Mouse (Mus musculus) embryonic facial prominence, embryonic 15.5 days (tissue): ENCODE measurements around the gene Noxo1. TPM values are rescaled to one million over a fixed set of nuclear protein-coding genes. Genes with fewer than 3 reads are reported as not detected.

Source experiments
- ATAC-seq: fragments of 200-750 bp; cut with Nextera tagmentation; 2 replicates; pipeline ENCODE4 v1.8.0; 2017; ENCODE audit warnings: low read depth, moderate TSS enrichment; ENCODE audit not compliant: insufficient number of reproducible peaks, low FRiP score, low TSS enrichment
- H3K27ac ChIP-seq: fragments of 300-500 bp; sonication (generic); replicated peaks from 2 replicates; pipeline ENCODE4 v1.5.1; 2015; ENCODE audit warnings: mild to moderate bottlenecking, inconsistent platforms
- H3K27me3 ChIP-seq: fragments of 300-500 bp; sonication (generic); 2 replicates; pipeline ENCODE4 v1.6.1; 2015; ENCODE audit warnings: inconsistent platforms
- H3K36me3 ChIP-seq: fragments of 300-500 bp; sonication (generic); 2 replicates; pipeline ENCODE4 v1.6.1; 2015; ENCODE audit warnings: mild to moderate bottlenecking, inconsistent platforms
- H3K4me1 ChIP-seq: fragments of 300-500 bp; sonication (generic); 2 replicates; pipeline ENCODE4 v1.6.1; 2015; ENCODE audit warnings: inconsistent platforms
- H3K4me2 ChIP-seq: fragments of 300-500 bp; sonication (generic); replicated peaks from 2 replicates; pipeline ENCODE4 v1.6.1; 2015; ENCODE audit warnings: mild to moderate bottlenecking, inconsistent platforms
- H3K4me3 ChIP-seq: fragments of 300-500 bp; sonication (generic); replicated peaks from 2 replicates; pipeline ENCODE4 v1.5.1; 2015; ENCODE audit warnings: mild to moderate bottlenecking, inconsistent platforms
- H3K9ac ChIP-seq: fragments of 300-500 bp; sonication (generic); 2 replicates; pipeline ENCODE4 v1.6.1; 2015; ENCODE audit warnings: inconsistent platforms
- H3K9me3 ChIP-seq: fragments of 300-500 bp; sonication (generic); replicated peaks from 2 replicates; pipeline ENCODE4 v1.6.1; 2016; ENCODE audit warnings: inconsistent platforms
- WGBS: fragments of 180-500 bp; shearing (Covaris S2); methylation state at CpG from one replicate; pipeline ENCODE4 v1.1.7; 2015; 5-methylcytosine and 5-hydroxymethylcytosine counted together
- polyA plus RNA-seq: library from polyadenylated mRNA; unstranded; fragments of >200 nt; fragmentation: Nextera tagmentation; extraction: Ambion mirVana; gene quantifications from 2 replicates; pipeline ENCODE4 v1.2.1, GENCODE M21; 2015

Gene Noxo1
- polyA plus RNA-seq, 1 experiment from 2014 or later = 5.8 TPM

DNA sequence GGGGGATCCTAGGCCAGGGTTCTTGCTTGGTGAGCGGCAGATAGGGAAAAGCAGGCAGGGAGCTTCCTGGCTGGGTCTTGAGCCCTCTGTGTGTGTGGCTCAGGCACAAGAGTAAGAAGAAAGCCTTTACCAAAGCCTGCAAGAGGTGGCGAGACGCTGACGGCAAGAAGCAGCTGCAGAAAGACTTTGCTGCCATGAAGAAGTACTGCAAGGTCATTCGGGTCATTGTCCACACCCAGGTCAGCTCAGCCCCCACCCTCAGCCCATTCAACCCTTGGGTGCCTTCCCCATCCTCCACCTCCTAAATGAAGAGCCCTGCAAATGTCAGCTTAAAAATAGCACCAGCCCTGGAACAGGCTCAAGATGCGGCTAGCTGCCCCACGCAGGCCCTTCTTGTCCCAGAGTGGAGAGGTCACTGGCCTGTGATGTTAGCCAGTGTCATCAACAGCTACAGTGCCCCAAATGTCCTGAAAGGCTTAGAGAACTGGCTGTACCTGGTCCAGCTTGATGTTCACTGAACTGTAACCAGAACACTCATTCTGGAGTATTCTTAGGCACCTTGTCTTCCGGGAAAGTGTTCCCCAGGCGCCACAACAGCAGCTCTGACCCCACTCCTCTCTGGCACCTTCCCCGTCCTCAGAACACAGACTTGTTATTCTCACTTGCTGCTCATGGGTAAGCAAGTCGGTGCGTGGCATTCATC is 36.4 kb downstream of the Noxo1 start:
- no peak overlapping the region for H3K27ac ChIP-seq
- 81% methylated on average over 12 of the region's 12 CpGs for WGBS
- no peak overlapping the region for H3K9ac ChIP-seq
- 0 out of 2 replicates have a peak, but pooled peaks cover 4% of the 10 kb centered on the region for H3K27me3 ChIP-seq
- H3K36me3 ChIP-seq = no peaks in the 10 kb centered on the region
- peaks cover 10% of the 10 kb centered on the region for H3K4me1 ChIP-seq
- no peak overlapping the region for H3K4me2 ChIP-seq
- no peak overlapping the region for H3K4me3 ChIP-seq
- H3K9me3 ChIP-seq = no peaks in the 10 kb centered on the region
- no peak for ATAC-seq

DNA sequence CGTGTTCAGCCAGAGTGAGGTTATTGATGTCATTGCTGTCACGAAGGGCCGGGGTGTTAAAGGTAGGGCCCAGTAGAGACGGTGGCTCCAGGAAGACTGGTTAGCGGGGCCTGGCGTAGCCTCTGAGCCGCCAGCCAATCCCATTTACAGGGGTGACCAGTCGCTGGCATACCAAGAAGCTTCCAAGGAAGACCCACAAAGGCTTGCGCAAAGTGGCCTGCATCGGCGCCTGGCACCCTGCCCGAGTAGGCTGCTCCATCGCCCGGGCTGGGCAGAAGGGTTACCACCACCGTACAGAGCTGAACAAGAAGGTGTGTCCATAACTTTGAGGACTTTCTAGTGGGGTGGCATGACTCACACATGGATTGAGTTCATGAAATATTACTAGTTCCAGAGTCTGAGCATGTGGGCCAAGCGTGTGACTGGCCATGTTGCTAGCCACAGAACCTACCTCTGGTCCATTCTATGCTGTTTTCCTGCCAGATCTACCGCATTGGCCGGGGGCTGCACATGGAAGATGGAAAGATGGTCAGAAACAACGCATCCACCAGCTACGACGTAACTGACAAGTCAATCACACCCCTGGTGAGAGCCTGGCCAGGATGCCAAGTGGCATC is 37.5 kb downstream of the Noxo1 start:
- no peak overlapping the region for H3K9ac ChIP-seq
- H3K36me3 ChIP-seq = no peaks in the 10 kb centered on the region
- 87% methylated on average over 21 of the region's 21 CpGs for WGBS
- H3K27ac ChIP-seq = no peak overlapping the region
- H3K9me3 ChIP-seq = no peaks in the 10 kb centered on the region
- no peak for ATAC-seq
- no peak overlapping the region for H3K4me3 ChIP-seq
- H3K4me1 ChIP-seq = peaks cover 15% of the 10 kb centered on the region
- H3K4me2 ChIP-seq = no peak overlapping the region
- 0 out of 2 replicates have a peak, but pooled peaks cover 4% of the 10 kb centered on the region for H3K27me3 ChIP-seq

- no peak for ATAC-seq
- no peaks in the 10 kb centered on the region for H3K9me3 ChIP-seq
- H3K4me1 ChIP-seq = peaks cover 15% of the 10 kb centered on the region
- no peak overlapping the region for H3K9ac ChIP-seq
- 0 out of 2 replicates have a peak, but pooled peaks cover 4% of the 10 kb centered on the region for H3K27me3 ChIP-seq
- H3K36me3 ChIP-seq = 0 out of 2 replicates have a peak, but pooled peaks cover under 1% of the 10 kb centered on the region
- no peak overlapping the region for H3K4me2 ChIP-seq
- H3K27ac ChIP-seq = no peak overlapping the region
- WGBS = 83% methylated on average over 1 of the region's 1 CpGs
- no peak overlapping the region for H3K4me3 ChIP-seq
Measured at GRCm38 (mm10) chr17:24734513-24734912, 38.5 kb downstream of the Noxo1 start.

GRCm38 (mm10) chr17:24735446-24735845 is 39.4 kb downstream of the Noxo1 start:
- Histone ChIP-seq H3K36me3 (peaks cover 9% of the 10 kb centered on the region; the same call in 1 of the 2 replicates), H3K4me2 (peak overlapping the region; percentile 88; the same call in 1 of the 2 replicates), H3K4me3 (no peak overlapping the region), H3K4me1 (peaks cover 15% of the 10 kb centered on the region), H3K9me3 (no peaks in the 10 kb centered on the region), H3K27me3 (0 out of 2 replicates have a peak, but pooled peaks cover 4% of the 10 kb centered on the region), H3K27ac (no peak overlapping the region), H3K9ac (no peak overlapping the region)
- ATAC-seq = no peak
- 86% methylated on average over 7 of the region's 7 CpGs for WGBS

- H3K27ac ChIP-seq = peak within 1 kb of the TSS; percentile 70
- peak within 1 kb of the TSS; percentile 65 for H3K4me3 ChIP-seq
- H3K4me2 ChIP-seq = peak within 1 kb of the TSS; percentile 88
- H3K9ac ChIP-seq = peak within 1 kb of the TSS; percentile 55
- H3K36me3 ChIP-seq = peaks cover 16% of the 10 kb centered on the region; the same call in 1 of the 2 replicates
- ATAC-seq = peak; percentile 96
- no peaks in the 10 kb centered on the region for H3K9me3 ChIP-seq
- H3K4me1 ChIP-seq = peaks cover 15% of the 10 kb centered on the region
- WGBS = under 1% methylated on average over 29 of the region's 29 CpGs
- H3K27me3 ChIP-seq = 0 out of 2 replicates have a peak, but pooled peaks cover 4% of the 10 kb centered on the region
Measured at GRCm38 (mm10) chr17:24736330-24737051, 40.5 kb downstream of the Noxo1 start, which contains the start of gene Msrb1. Gene Msrb1 (plus strand): TSS chr17:24736642.

- Histone ChIP-seq H3K27ac (peak overlapping the region; percentile 70; the same call in 1 of the 2 replicates), H3K4me2 (peak overlapping the region; percentile 88), H3K4me3 (peak overlapping the region; percentile 65), H3K27me3 (no peaks in the 10 kb centered on the region), H3K9me3 (no peaks in the 10 kb centered on the region), H3K36me3 (peaks cover 17% of the 10 kb centered on the region; the same call in 1 of the 2 replicates), H3K9ac (peak overlapping the region; percentile 55; the same call in 1 of the 2 replicates), H3K4me1 (peaks cover 15% of the 10 kb centered on the region)
- no peak for ATAC-seq
- 23% methylated on average over 8 of the region's 8 CpGs for WGBS
Measured at GRCm38 (mm10) chr17:24737135-24737810, 41.2 kb downstream of the Noxo1 start.

GRCm38 (mm10) chr17:24738238-24738637 is 42.2 kb downstream of the Noxo1 start:
- H3K9ac ChIP-seq = no peak overlapping the region
- WGBS = 88% methylated on average over 4 of the region's 4 CpGs
- no peak overlapping the region for H3K4me3 ChIP-seq
- H3K27ac ChIP-seq = no peak overlapping the region
- peaks cover 15% of the 10 kb centered on the region for H3K4me1 ChIP-seq
- peaks cover 23% of the 10 kb centered on the region; the same call in 1 of the 2 replicates for H3K36me3 ChIP-seq
- no peak overlapping the region for H3K4me2 ChIP-seq
- ATAC-seq = no peak
- H3K9me3 ChIP-seq = no peaks in the 10 kb centered on the region
- H3K27me3 ChIP-seq = no peaks in the 10 kb centered on the region

- Histone ChIP-seq H3K9me3 (no peaks in the 10 kb centered on the region), H3K9ac (no peak overlapping the region), H3K36me3 (peaks cover 23% of the 10 kb centered on the region; the same call in 1 of the 2 replicates), H3K27ac (no peak overlapping the region), H3K27me3 (no peaks in the 10 kb centered on the region), H3K4me2 (no peak overlapping the region), H3K4me3 (no peak overlapping the region), H3K4me1 (peaks cover 15% of the 10 kb centered on the region)
- WGBS = 82% methylated on average over 8 of the region's 8 CpGs
- ATAC-seq = no peak
Measured at GRCm38 (mm10) chr17:24739926-24740325, 43.9 kb downstream of the Noxo1 start.

DNA sequence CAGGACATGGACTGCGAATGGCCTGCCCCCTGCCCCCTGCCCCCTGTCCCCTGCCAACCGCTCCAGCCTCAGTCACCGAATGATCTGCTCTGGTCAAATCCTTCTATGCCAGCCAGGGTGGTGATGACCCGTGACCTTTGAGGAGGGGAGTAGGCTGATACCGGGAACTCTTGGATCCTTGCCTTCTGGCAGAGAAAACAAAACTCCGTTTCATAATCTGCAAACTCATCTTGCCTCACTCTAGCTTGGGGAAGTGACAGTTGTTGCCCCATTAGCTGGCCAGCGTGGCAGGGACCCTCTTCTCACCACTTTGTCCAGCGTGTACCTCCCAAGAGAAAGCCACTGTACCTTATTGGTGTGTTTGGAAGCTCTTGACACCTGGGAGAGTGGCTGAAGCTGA is 46.3 kb downstream of the Noxo1 start:
- H3K4me1 ChIP-seq = peaks cover 21% of the 10 kb centered on the region
- H3K4me2 ChIP-seq = no peak overlapping the region
- no peak overlapping the region for H3K27ac ChIP-seq
- H3K4me3 ChIP-seq = no peak overlapping the region
- peaks cover 23% of the 10 kb centered on the region; the same call in 1 of the 2 replicates for H3K36me3 ChIP-seq
- ATAC-seq = no peak
- no peaks in the 10 kb centered on the region for H3K27me3 ChIP-seq
- no peak overlapping the region for H3K9ac ChIP-seq
- WGBS = 77% methylated on average over 8 of the region's 8 CpGs
- H3K9me3 ChIP-seq = no peaks in the 10 kb centered on the region

DNA sequence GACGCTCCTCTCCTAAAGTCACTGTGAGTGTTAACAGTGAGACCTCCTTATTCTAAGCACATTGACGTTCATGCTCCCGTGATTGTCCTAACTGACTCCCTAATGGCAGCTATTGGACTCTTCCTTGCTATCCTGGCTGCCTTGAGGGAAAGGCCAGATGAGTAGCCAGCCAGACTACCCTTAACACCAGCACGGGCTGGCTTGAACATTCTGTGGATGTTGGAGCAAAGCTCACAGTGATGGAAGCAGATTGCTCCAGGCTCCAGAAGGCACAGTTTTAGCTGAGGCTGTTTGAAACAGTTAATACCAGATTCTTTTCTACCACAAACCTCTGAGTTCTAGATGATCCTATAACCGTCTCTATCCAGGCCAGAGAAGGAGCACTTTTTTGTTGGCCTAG is 47.9 kb downstream of the Noxo1 start:
- H3K27ac ChIP-seq = no peak overlapping the region
- no peak for ATAC-seq
- WGBS = 64% methylated on average over 5 of the region's 5 CpGs

More for the DNA sequence above, 47.9 kb downstream of the Noxo1 start:
- no peak overlapping the region for H3K9ac ChIP-seq
- peaks cover 21% of the 10 kb centered on the region for H3K4me1 ChIP-seq
- no peaks in the 10 kb centered on the region for H3K27me3 ChIP-seq
- peaks cover 23% of the 10 kb centered on the region; the same call in 1 of the 2 replicates for H3K36me3 ChIP-seq
- no peak overlapping the region for H3K4me2 ChIP-seq
- H3K9me3 ChIP-seq = no peaks in the 10 kb centered on the region
- H3K4me3 ChIP-seq = no peak overlapping the region
